Mouse (Mus musculus) gastrocnemius, postnatal 4 days (tissue): ENCODE data around the gene Cab39l. TPM values are rescaled to one million over a fixed set of nuclear protein-coding genes. Genes with fewer than 3 reads are reported as not detected.
A peak's percentile ranks its signal among the peaks of the same experiment; 100 is the strongest.

Experiments used
- DNase-seq, 2 experiments: peaks; one replicate each; pipeline ENCODE4 v3.0.0; 2021 to 2022; ENCODE audit warnings: low spot score in 2 of 2, mixed read lengths in 2 of 2
- total RNA-seq, 2 experiments: library from RNA; stranded (reverse); gene quantifications; 2 replicates each; pipeline ENCODE4 v1.2.3; 2021

Gene Cab39l
- total RNA-seq, 2 experiments from 2014 or later: 18.7 to 19.9 TPM

DNA sequence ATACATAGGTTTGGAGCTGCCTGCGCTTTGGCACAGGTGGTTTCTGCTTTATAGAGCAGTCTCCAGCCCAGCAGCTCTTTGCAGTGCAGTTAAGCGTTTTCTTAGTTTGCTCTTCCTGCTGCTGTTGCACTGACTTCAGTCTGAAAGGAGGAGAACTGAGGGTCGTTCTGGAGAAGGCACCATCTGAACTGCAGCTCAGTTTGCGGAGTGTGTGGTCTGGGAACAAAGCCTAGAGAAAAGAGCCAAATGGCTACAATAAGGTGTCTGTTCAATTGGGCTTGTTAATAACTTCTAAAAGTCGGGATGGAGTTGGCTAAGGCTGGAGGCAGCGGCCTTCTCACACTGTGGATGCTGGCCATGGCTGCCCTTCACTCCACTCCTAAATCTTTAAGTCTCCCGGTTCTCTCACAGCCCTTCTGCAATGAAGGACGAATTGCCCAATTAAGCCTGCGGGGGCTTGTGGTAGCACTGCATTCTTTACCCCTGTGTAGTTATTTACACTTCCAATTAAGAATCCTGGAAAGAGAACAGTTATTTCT, 186.4 kb downstream of the Cab39l start:
- DNase-seq: no peak

DNA sequence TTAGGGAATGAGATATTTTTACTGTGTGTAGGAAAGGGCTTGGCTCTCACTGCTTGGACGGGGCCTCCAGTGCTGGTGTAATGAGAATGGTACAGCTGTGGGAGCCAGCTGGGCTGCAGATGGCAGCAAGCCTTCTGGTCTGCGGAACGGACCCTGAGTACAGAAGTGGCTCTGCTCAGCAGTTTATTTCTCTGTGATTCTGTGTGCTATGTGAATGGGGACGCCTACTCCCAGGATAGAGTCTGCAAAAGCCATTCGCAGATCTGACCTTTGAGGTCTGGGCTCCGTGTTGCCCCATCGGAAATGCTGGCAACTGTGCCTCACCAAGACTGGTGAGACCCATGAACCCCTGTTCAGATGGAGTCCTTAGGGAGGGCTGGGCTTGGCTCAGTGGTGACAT, 187.1 kb downstream of the Cab39l start:
- DNase-seq: peak in 1 of 2 experiments; percentile 42

DNA sequence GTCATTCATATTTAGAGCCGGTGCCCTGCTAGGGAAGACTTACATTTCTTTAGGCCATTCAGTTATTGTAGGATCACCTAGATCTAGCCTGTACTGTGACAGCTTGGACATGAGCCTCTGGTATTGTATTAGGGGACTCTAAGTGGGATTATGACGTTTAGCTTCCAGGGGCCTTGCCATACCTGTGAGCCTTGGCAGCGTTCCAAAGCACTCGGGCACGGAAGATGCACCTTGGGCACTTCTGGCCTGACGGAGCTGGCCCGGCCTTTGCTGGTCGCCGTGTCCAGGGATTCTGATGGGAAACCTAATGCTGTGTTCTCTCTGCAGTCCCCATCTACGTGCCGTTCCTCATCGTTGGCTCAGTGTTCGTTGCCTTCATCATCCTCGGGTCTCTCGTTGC, 188.5 kb downstream of the Cab39l start:
- DNase-seq: no peak

DNA sequence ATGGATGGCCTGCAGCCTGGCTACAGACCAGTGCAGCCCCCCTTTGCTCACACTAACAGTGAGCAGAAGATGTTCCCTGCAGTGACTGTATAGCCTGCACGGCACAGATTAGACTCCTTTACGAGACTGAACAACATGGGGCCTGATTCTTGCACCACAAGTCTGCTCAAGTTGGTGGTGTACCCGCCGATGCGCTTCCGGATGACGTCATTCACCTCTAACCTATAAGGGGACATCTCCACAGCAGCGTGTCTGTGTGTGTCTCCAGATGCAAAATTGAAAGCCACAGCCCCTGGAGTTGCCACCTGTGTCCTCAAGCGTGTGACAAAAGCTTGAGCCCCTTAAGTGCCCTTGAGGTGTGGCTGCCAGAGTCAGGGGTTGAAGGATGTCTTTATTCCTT, 189.3 kb downstream of the Cab39l start:
- no peak for DNase-seq

DNA sequence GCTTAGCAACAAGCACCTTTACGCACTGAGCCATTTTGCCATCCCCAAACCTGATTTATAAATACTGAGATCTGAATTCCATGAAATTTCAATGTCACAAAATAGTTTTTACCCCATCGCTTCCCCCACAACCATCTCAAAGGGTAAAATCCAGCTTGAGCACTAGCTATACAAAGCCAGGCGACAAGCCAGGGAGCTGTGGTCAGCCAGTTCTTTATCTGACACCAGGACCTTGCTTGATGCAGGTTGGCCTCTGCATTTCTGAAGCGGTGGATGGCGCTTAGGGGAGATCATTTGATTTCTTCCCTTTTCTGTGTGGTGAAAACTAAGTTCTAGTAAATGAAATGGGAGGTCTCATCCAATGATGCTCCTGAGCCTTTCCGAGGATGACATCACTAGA, 191.3 kb downstream of the Cab39l start:
- DNase-seq: no peak

- no peak for DNase-seq
Observed at GRCm38 (mm10) chr14:59633295-59633898, 192.6 kb downstream of the Cab39l start.

GRCm38 (mm10) chr14:59633988-59634387, 193.2 kb downstream of the Cab39l start:
- no peak for DNase-seq

Other genes starting within 250 kb of the Cab39l start
- 10 to 100 TPM; 26.4 to 26.9 TPM for gene Rcbtb1, start 239.8 kb upstream of the Cab39l start, total RNA-seq
- gene Gm6904, start 180.8 kb upstream of the Cab39l start, total RNA-seq: not detected
- gene Phf11a, start 143.4 kb upstream of the Cab39l start, total RNA-seq: not detected
- under 1 TPM; 0.23 to 0.39 TPM for gene Phf11b, start 99.6 kb upstream of the Cab39l start, total RNA-seq
- 1 to 10 TPM; 2.3 to 2.4 TPM for gene Phf11d, start 75.5 kb upstream of the Cab39l start, total RNA-seq
- 1 to 10 TPM in 1 of 2 experiments, under 1 TPM in 1; 0.67 to 1.0 TPM for gene Phf11c, start 45.6 kb upstream of the Cab39l start, total RNA-seq
- gene Setdb2, start 88 bp upstream of the Cab39l start, total RNA-seq: 1 to 10 TPM; 8.2 to 8.5 TPM
- 10 to 100 TPM; 27.3 to 29.5 TPM for gene Cdadc1, start 157.0 kb downstream of the Cab39l start, total RNA-seq
- gene Shisa2, start 184.3 kb downstream of the Cab39l start, total RNA-seq: 10 to 100 TPM; 72.4 to 88.9 TPM